Mouse (Mus musculus) neural tube, embryonic 13.5 days (tissue): Measurements from ENCODE around the gene Zfp112. TPM values are rescaled to one million over a fixed set of nuclear protein-coding genes. Genes with fewer than 3 reads are reported as not detected.
"Not testable (repeated sequence)": the region's sequence is repeated elsewhere in the genome, so short reads cannot be mapped to it uniquely, and the experiment has no call there.

ENCODE experiments used
- ATAC-seq: fragments of 200-750 bp; cut with Nextera tagmentation; 2 replicates; pipeline ENCODE4 v1.8.0; 2017; ENCODE audit warnings: low read depth, mild to moderate bottlenecking, moderate TSS enrichment, moderate library complexity
- H3K27ac ChIP-seq: fragments of 300-500 bp; sonication (generic); replicated peaks from 2 replicates; pipeline ENCODE4 v1.5.1; 2015; ENCODE audit warnings: moderate library complexity, mild to moderate bottlenecking, inconsistent platforms
- H3K27me3 ChIP-seq: fragments of 300-500 bp; sonication (generic); 2 replicates; pipeline ENCODE4 v1.6.1; 2015; ENCODE audit warnings: mild to moderate bottlenecking, inconsistent platforms
- H3K36me3 ChIP-seq: fragments of 300-500 bp; sonication (generic); 2 replicates; pipeline ENCODE4 v1.6.1; 2015; ENCODE audit warnings: mild to moderate bottlenecking, inconsistent platforms
- H3K4me1 ChIP-seq: fragments of 300-500 bp; sonication (generic); replicated peaks from 2 replicates; pipeline ENCODE4 v1.6.1; 2015; ENCODE audit warnings: inconsistent platforms
- H3K4me2 ChIP-seq: fragments of 300-500 bp; sonication (generic); 2 replicates; pipeline ENCODE4 v1.6.1; 2015; ENCODE audit warnings: inconsistent platforms, mild to moderate bottlenecking, moderate library complexity
- H3K4me3 ChIP-seq: fragments of 300-500 bp; sonication (generic); 2 replicates; pipeline ENCODE4 v1.5.1; 2015; ENCODE audit warnings: mild to moderate bottlenecking, inconsistent platforms
- H3K9ac ChIP-seq: fragments of 300-500 bp; sonication (generic); 2 replicates; pipeline ENCODE4 v1.6.1; 2015; ENCODE audit warnings: moderate library complexity, mild to moderate bottlenecking, inconsistent platforms
- H3K9me3 ChIP-seq: fragments of 300-500 bp; sonication (generic); 2 replicates; pipeline ENCODE4 v1.6.1; 2016; ENCODE audit warnings: inconsistent platforms
- WGBS: fragments of 180-500 bp; shearing (Covaris S2); methylation state at CpG from one replicate; pipeline ENCODE4 v1.1.7; 2015; 5-methylcytosine and 5-hydroxymethylcytosine counted together
- polyA plus RNA-seq: library from polyadenylated mRNA; unstranded; fragments of >200 nt; fragmentation: Nextera tagmentation; extraction: Ambion mirVana; gene quantifications from 2 replicates; pipeline ENCODE4 v1.2.1, GENCODE M21; 2015

The Zfp112 gene
- polyA plus RNA-seq, result 9.6 and 10.2 TPM in 2 replicates

DNA sequence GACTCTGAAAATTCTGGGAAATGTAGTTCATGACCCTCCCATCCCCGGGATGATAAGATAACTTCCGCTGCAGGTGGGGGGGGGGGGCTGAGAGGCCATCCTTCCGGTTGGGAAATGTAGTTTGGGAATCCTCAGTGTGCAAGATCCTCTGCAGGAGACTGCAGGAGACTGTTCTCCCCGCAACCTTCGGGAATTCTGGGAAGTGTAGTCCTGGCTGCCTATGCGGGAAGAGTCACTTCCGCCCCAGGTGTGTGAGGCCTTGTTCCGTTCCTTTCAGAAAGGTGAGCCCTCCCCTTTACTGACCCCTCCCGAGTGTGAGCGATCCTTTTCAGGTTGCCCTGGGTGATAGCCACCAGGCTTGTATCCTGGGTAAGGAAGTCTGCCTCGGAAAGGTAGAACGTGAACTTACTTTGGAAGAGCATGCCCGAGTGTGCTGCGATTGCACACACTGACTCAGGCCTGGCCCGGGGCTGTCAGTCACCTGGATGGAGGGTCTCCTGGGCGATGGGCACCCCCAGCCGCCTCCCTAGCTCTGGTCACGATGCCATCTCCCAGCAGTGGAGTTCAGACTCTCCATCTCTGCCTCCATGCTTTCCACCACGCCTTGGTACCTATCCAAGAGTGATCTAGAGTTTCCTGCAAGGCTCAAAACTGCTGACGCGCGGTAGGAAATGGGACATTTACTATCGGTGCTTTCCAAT lies at the start of gene Zfp112:
TSS of gene Zfp112 (plus strand) at position 159 of the 701 bp plus-strand sequence.
- Histone ChIP-seq H3K27me3 (no peaks in the 10 kb centered on the region), H3K27ac (peak within 1 kb of the TSS; percentile 69), H3K36me3 (peaks cover 26% of the 10 kb centered on the region), H3K9me3 (peaks cover 28% of the 10 kb centered on the region), H3K4me3 (peak within 1 kb of the TSS; percentile 73), H3K9ac (peak within 1 kb of the TSS; percentile 89), H3K4me1 (peaks cover 9% of the 10 kb centered on the region), H3K4me2 (peak within 1 kb of the TSS; percentile 83)
- ATAC-seq, result peak; percentile 97
- 1% methylated on average over 23 of the region's 23 CpGs for WGBS

DNA sequence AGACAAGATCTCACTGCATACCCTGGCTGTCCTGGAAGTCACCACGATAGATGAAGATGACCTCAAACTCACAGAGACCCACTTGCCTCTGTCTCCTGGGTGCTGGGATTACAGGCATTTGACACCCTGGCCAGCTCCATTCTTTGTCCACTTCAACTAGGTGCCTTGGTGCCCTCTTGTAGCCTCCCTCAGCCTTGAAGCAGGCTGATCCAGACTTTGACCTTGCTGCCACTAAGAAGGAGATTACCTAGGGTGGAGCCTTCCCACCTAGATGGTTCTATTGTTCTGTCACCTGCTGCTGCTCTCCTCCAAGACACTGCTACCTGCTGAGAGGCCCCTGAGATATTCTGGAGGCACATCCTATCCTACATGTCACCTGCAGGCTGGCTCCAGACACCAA lies 37.7 kb upstream of the Zfp112 start:
- not testable (repeated sequence) for H3K27ac ChIP-seq, H3K4me1 ChIP-seq, H3K27me3 ChIP-seq, H3K36me3 ChIP-seq, H3K4me3 ChIP-seq, H3K4me2 ChIP-seq, ATAC-seq, H3K9me3 ChIP-seq, H3K9ac ChIP-seq
- 32% methylated on average over 1 of the region's 1 CpGs for WGBS

GRCm38 (mm10) chr7:24081634-24082431 lies 30.3 kb upstream of the Zfp112 start, which contains the start of gene Zfp180:
Gene Zfp180 (plus strand): TSS chr7:24081924.
- H3K4me2 ChIP-seq, result peak within 1 kb of the TSS; percentile 86
- H3K27me3 ChIP-seq, result peaks cover 3% of the 10 kb centered on the region; the same call in 1 of the 2 replicates
- WGBS, result 17% methylated on average over 44 of the region's 44 CpGs
- peak within 1 kb of the TSS; percentile 84 for H3K27ac ChIP-seq
- H3K9ac ChIP-seq, result peak within 1 kb of the TSS; percentile 75
- H3K4me3 ChIP-seq, result peak within 1 kb of the TSS; percentile 66
- H3K36me3 ChIP-seq, result peaks cover 27% of the 10 kb centered on the region
- ATAC-seq, result peak; percentile 97
- H3K9me3 ChIP-seq, result peaks cover 9% of the 10 kb centered on the region; the same call in 1 of the 2 replicates
- peaks cover 19% of the 10 kb centered on the region for H3K4me1 ChIP-seq

DNA sequence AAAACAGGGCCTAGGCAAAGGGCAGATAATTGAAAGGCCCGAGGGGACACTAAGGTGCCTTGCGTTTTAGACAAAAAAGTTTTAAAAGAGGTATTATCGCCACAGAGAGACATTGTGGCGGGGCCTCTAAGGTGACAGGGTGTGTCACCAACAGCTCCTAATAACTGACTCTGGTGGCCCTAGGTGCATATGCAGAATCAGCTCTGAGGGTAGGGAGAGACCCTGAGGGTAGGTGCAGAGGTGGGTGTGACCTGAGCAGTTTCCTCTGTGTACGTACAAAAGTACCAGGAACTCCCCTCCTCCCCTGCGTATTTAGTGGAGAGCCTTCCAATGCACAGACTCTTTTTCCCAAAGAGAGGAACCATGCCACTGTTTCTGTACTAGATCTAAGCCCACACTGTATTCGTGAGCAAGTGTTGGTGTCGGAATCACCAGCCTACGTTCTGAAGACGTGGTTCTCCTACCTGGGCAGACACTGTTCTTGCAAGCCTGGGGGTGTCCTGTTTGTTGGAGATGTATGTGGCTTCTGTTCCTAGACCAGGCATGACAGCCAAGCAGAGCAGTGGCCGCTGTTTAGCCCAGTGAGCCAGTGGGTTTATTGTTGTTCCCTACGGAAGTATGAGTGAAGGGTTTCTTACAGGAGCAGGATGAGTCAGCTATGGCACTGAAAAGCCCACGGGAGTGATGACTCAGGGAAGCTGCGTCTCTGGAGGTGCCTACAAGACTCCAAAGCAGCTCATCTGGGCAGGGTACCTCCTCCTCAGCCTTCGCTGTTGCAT lies 29.5 kb upstream of the Zfp112 start:
- H3K27me3 ChIP-seq, result peaks cover 3% of the 10 kb centered on the region; the same call in 1 of the 2 replicates
- H3K36me3 ChIP-seq, result peaks cover 35% of the 10 kb centered on the region
- ATAC-seq, result peak; percentile 33
- peaks cover 17% of the 10 kb centered on the region; the same call in 1 of the 2 replicates for H3K9me3 ChIP-seq
- WGBS, result 55% methylated on average over 15 of the region's 15 CpGs
- peak overlapping the region; percentile 75 for H3K9ac ChIP-seq
- peak overlapping the region; percentile 84 for H3K27ac ChIP-seq
- H3K4me3 ChIP-seq, result peak overlapping the region; percentile 66
- peaks cover 19% of the 10 kb centered on the region for H3K4me1 ChIP-seq
- H3K4me2 ChIP-seq, result peak overlapping the region; percentile 86

- no peak overlapping the region for H3K4me3 ChIP-seq
- H3K27ac ChIP-seq, result no peak overlapping the region
- no peak overlapping the region for H3K9ac ChIP-seq
- 97% methylated on average over 4 of the region's 4 CpGs for WGBS
- H3K9me3 ChIP-seq, result peaks cover 40% of the 10 kb centered on the region
- peaks cover 14% of the 10 kb centered on the region for H3K4me1 ChIP-seq
- peaks cover 53% of the 10 kb centered on the region for H3K36me3 ChIP-seq
- H3K27me3 ChIP-seq, result no peaks in the 10 kb centered on the region
- no peak overlapping the region for H3K4me2 ChIP-seq
- no peak for ATAC-seq
Observed at GRCm38 (mm10) chr7:24086871-24087270, 25.2 kb upstream of the Zfp112 start.

DNA sequence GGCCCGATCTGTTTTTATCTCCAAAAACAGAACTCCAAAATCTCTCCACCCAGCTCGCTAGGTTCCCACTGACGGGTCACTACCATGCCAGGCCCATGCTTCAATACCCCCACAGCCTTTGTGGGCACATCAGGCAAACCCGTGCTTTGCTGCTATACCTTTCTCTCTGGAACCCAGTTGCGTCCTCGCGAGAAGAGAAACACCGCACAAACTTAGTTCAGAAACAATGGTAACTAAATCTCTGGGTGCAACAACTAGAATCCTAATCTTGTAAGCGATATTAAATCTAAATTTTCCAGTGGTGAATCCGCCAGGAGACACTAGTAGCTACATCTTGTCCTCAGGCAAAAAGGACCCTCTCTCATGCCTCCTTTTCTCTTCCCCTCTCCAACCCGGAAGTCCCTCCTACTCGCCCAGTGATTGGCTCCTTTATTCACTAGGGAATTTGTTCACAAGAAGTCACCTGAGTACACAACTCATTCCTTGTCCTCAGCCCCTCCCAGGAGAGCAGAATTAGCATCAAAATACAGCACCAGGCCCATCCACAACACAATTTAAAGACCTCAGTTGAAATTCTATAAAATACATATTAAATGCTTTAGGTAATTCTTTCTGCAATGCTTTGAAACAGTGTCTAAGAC lies 24.5 kb upstream of the Zfp112 start:
- no peak overlapping the region for H3K4me3 ChIP-seq
- no peak for ATAC-seq
- no peaks in the 10 kb centered on the region for H3K27me3 ChIP-seq
- peaks cover 11% of the 10 kb centered on the region for H3K4me1 ChIP-seq
- H3K9ac ChIP-seq, result no peak overlapping the region
- WGBS, result 98% methylated on average over 12 of the region's 12 CpGs
- peaks cover 42% of the 10 kb centered on the region for H3K9me3 ChIP-seq
- H3K36me3 ChIP-seq, result peaks cover 56% of the 10 kb centered on the region
- no peak overlapping the region for H3K27ac ChIP-seq
- no peak overlapping the region for H3K4me2 ChIP-seq

DNA sequence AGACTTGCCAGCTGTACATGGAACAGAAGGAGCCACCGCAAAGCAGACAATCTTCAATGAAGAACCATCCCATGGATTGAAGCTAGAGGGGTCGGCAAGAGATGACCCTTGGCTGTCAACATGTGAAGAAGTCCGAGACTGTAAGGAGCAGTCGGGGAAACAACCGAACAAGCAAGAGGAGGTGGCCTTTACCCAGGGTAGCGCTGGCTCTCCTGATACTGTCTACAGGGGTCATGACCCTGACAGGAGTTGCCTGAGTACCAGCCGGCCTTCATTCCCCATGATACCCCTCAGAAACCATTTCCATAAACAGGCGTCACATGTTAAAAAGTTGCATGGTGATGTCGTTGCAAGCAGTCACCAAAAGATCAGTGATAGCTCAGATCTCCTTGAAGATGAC lies 7.7 kb upstream of the Zfp112 start:
- H3K9ac ChIP-seq, result no peak overlapping the region
- no peak overlapping the region for H3K4me2 ChIP-seq
- H3K36me3 ChIP-seq, result peaks cover 100% of the 10 kb centered on the region
- H3K27me3 ChIP-seq, result no peaks in the 10 kb centered on the region
- H3K27ac ChIP-seq, result no peak overlapping the region
- H3K4me1 ChIP-seq, result no peaks in the 10 kb centered on the region
- H3K4me3 ChIP-seq, result no peak overlapping the region
- peaks cover 99% of the 10 kb centered on the region for H3K9me3 ChIP-seq
- 97% methylated on average over 9 of the region's 9 CpGs for WGBS
- no peak for ATAC-seq

- Histone ChIP-seq H3K4me2 (no peak overlapping the region), H3K27ac (no peak overlapping the region), H3K9ac (no peak overlapping the region), H3K9me3 (peaks cover 99% of the 10 kb centered on the region), H3K4me3 (no peak overlapping the region), H3K27me3 (no peaks in the 10 kb centered on the region), H3K36me3 (peaks cover 97% of the 10 kb centered on the region), H3K4me1 (no peaks in the 10 kb centered on the region)
- 95% methylated on average over 18 of the region's 18 CpGs for WGBS
- ATAC-seq, result no peak
Observed at GRCm38 (mm10) chr7:24105144-24105703, 6.9 kb upstream of the Zfp112 start.

GRCm38 (mm10) chr7:24110839-24111238 lies 1.3 kb upstream of the Zfp112 start:
- Histone ChIP-seq H3K4me1 (peaks cover 9% of the 10 kb centered on the region), H3K4me3 (no peak overlapping the region), H3K4me2 (no peak overlapping the region), H3K36me3 (peaks cover 41% of the 10 kb centered on the region), H3K27me3 (no peaks in the 10 kb centered on the region), H3K9ac (no peak overlapping the region), H3K27ac (no peak overlapping the region), H3K9me3 (peaks cover 43% of the 10 kb centered on the region)
- 97% methylated on average over 7 of the region's 7 CpGs for WGBS
- no peak for ATAC-seq

GRCm38 (mm10) chr7:24111772-24112155 lies 350 bp upstream of the Zfp112 start:
- peak; percentile 84 for ATAC-seq
- Histone ChIP-seq H3K4me1 (peaks cover 9% of the 10 kb centered on the region), H3K9me3 (peaks cover 33% of the 10 kb centered on the region), H3K4me3 (peak overlapping the region; percentile 73), H3K36me3 (peaks cover 32% of the 10 kb centered on the region), H3K27ac (no peak overlapping the region), H3K4me2 (peak overlapping the region; percentile 83), H3K27me3 (no peaks in the 10 kb centered on the region), H3K9ac (peak overlapping the region; percentile 61)
- 4% methylated on average over 9 of the region's 9 CpGs for WGBS

DNA sequence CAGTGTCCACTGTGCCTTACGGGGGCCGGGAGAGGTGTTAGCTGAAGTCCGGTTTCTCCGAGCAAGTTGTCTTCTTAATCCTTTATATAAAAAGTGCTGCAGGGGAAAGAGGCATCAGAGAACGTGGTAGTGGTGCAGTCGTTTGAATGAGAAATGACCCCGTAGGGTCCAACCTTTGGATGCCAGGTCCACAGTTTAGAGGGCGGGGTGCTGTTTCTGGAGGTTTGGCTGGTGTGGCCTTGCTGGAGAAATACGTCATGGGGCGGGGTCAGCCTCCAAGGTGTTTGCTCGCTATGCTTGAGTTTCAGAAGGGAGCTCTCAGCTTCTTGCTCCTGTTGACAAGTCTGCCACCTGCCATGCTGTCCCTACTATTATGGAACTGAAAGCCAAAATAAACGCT lies 887 bp downstream of the Zfp112 start:
- ATAC-seq, result 0 out of 2 replicates have a peak, but pooled peaks have one; percentile 3
- 10% methylated on average over 12 of the region's 12 CpGs for WGBS
- H3K4me1 ChIP-seq, result peaks cover 9% of the 10 kb centered on the region
- peak overlapping the region; percentile 89 for H3K9ac ChIP-seq
- peaks cover 21% of the 10 kb centered on the region for H3K9me3 ChIP-seq
- H3K36me3 ChIP-seq, result peaks cover 19% of the 10 kb centered on the region
- peak overlapping the region; percentile 73 for H3K4me3 ChIP-seq
- peak overlapping the region; percentile 69 for H3K27ac ChIP-seq
- H3K27me3 ChIP-seq, result no peaks in the 10 kb centered on the region
- peak overlapping the region; percentile 83 for H3K4me2 ChIP-seq
